Mouse (Mus musculus) cerebellum, postnatal 14 days (tissue): ENCODE results near the gene Pdk2.

Experiments
- DNase-seq, 2 experiments: peaks; one replicate each; pipeline ENCODE4 v3.0.0; 2021; ENCODE audit warnings: mixed read lengths in 2 of 2

The Pdk2 gene

GRCm38 (mm10) chr11:95041139-95041609 is at the start of gene Pdk2:
TSS of gene Pdk2 (minus strand) at chr11:95041354.
- DNase-seq = peak; percentile 95 to 96

- peak in 1 of 2 experiments; percentile 36 for DNase-seq
Observed at GRCm38 (mm10) chr11:95088857-95089779, 48.0 kb upstream of the Pdk2 start.

- DNase-seq = no peak
Observed at GRCm38 (mm10) chr11:95088286-95088685, 47.1 kb upstream of the Pdk2 start.

GRCm38 (mm10) chr11:95087301-95088228 is 46.4 kb upstream of the Pdk2 start:
- DNase-seq = peak in 1 of 2 experiments; percentile 59

GRCm38 (mm10) chr11:95086229-95086628 is 45.1 kb upstream of the Pdk2 start:
- DNase-seq = no peak

- no peak for DNase-seq
Observed at GRCm38 (mm10) chr11:95085710-95086109, 44.6 kb upstream of the Pdk2 start.

GRCm38 (mm10) chr11:95084811-95085382 is 43.7 kb upstream of the Pdk2 start:
- peak in 1 of 2 experiments; percentile 39 for DNase-seq

- no peak for DNase-seq
Observed at GRCm38 (mm10) chr11:95084175-95084574, 43.0 kb upstream of the Pdk2 start.

- DNase-seq = no peak
Observed at GRCm38 (mm10) chr11:95082896-95083295, 41.7 kb upstream of the Pdk2 start.

GRCm38 (mm10) chr11:95080783-95081182 is 39.6 kb upstream of the Pdk2 start:
- no peak for DNase-seq

GRCm38 (mm10) chr11:95079256-95079875 is 38.2 kb upstream of the Pdk2 start:
- peak in 1 of 2 experiments; percentile 55 for DNase-seq

- DNase-seq = no peak
Observed at GRCm38 (mm10) chr11:95077956-95078355, 36.8 kb upstream of the Pdk2 start.

GRCm38 (mm10) chr11:95076536-95077111 is 35.5 kb upstream of the Pdk2 start, which contains the start of gene Itga3:
TSS of gene Itga3 (minus strand) at chr11:95076801.
- peak; percentile 78 to 83 for DNase-seq

- peak; percentile 84 to 87 for DNase-seq
Observed at GRCm38 (mm10) chr11:95076041-95076535, 34.9 kb upstream of the Pdk2 start.

- DNase-seq = no peak
Observed at GRCm38 (mm10) chr11:95075197-95076040, 34.3 kb upstream of the Pdk2 start.

GRCm38 (mm10) chr11:95074694-95075093 is 33.5 kb upstream of the Pdk2 start:
- DNase-seq = no peak

GRCm38 (mm10) chr11:95073835-95074234 is 32.7 kb upstream of the Pdk2 start:
- DNase-seq = no peak

- peak; percentile 66 to 69 for DNase-seq
Observed at GRCm38 (mm10) chr11:95072804-95073203, 31.6 kb upstream of the Pdk2 start.

- DNase-seq = no peak
Observed at GRCm38 (mm10) chr11:95072136-95072535, 31.0 kb upstream of the Pdk2 start.

- peak; percentile 47 to 54 for DNase-seq
Observed at GRCm38 (mm10) chr11:95071266-95071665, 30.1 kb upstream of the Pdk2 start.
